Mouse (Mus musculus) adrenal gland, adult 18-20 months (tissue): ENCODE measurements around the gene 1600012H06Rik. TPM values are rescaled to one million over a fixed set of nuclear protein-coding genes. Genes with fewer than 3 reads are reported as not detected.
"Not testable (repeated sequence)": the region's sequence is repeated elsewhere in the genome, so short reads cannot be mapped to it uniquely, and the experiment has no call there.

Source experiments
- DNase-seq, 2 experiments: peaks; one replicate each; pipeline ENCODE4 v3.0.0; 2021 to 2022; ENCODE audit warnings: low spot score in 2 of 2
- long read RNA-seq, 2 experiments: library from polyadenylated mRNA; stranded (forward); transcript quantifications; one replicate each; pipeline ENCODE4 v2.0.0; 2021
- total RNA-seq, 2 experiments: library from RNA; stranded (reverse); gene quantifications; 1 replicate in 1 of 2; 2 replicates in 1 of 2; pipeline ENCODE4 v1.2.3; 2021

Gene 1600012H06Rik
- 10 to 100 TPM; 23.8 to 34.6 TPM for total RNA-seq
- long read RNA-seq, experiment 1, transcript 1600012H06Rik-202 (2 exons, 2,523 nt): minor isoform, 5 of 20 reads
- long read RNA-seq, experiment 1, transcript 1600012H06Rik-201 (2 exons, 2,506 nt): major isoform, 6 of 20 reads
- long read RNA-seq, experiment 1, partial matches to known transcripts: 0 of 20 reads
- long read RNA-seq, experiment 1, other reads (novel, unspliced or antisense): 7 of 20 reads
- long read RNA-seq, experiment 2, transcript 1600012H06Rik-203 (2 exons, 1,466 nt): minor isoform, 6 of 107 reads
- long read RNA-seq, experiment 2, transcript 1600012H06Rik-201 (2 exons, 2,506 nt): major isoform, 49 of 107 reads
- long read RNA-seq, experiment 2, transcript 1600012H06Rik-202 (2 exons, 2,523 nt): minor isoform, 18 of 107 reads
- long read RNA-seq, experiment 2, partial matches to known transcripts: 0 of 107 reads
- long read RNA-seq, experiment 2, other reads (novel, unspliced or antisense): 34 of 107 reads

DNA sequence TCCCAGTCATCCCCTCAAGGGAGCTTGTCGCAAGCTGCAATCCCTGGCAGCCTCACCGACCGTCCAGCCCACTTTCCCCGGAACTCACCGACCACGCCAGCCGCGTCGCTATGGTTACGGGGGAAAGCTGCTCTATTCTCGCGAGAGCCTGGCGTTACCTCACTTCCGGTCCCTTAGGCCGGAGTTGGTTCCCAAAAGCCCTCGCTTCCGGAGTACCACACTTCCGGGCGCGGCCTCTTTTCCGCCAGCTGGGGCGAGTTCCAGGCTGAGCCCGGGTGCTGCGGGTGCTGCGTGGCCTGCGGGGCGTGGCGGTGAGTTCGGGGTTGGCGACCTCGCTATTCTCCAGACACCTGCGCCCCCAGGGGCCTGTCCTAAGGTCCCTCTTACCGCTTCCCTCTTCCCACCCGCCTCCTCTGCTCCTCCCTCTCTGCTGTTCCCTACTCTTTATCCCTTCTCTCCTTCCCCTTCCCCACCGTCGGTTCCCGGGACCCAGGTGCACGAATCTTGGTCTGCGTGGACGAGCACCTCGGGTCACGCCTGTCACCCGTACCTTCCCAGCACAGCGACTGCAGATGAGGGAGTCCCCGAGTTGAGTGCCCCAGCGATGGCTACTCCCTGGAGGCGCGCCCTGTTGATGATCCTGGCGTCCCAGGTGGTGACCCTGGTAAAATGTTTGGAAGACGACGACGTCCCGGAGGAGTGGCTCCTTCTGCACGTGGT, at the start of gene 1600012H06Rik, which contains the start of gene Wdr27:
1600012H06Rik (plus strand) TSS at position 176 of the 720 bp plus-strand sequence.
Wdr27 (minus strand) TSS at position 150 of the 720 bp plus-strand sequence.
- DNase-seq: peak; percentile 99

DNA sequence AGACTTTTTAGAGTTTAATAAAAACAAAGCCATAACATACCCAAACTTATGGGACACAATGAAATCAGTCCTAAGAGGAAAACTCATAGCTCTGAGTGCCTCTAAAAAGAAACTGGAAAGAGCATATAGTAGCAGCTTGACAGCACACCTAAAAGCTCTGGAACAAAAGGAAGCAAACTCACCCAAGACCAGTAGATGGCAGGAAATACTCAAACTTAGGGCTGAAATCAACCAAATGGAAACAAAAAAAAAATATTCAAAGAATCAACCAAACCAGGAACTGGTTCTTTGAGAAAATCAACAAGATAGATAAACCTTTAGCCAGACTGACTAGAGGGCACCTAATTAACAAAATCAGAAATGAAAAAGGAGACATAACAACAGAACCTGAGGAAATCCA, 47.9 kb upstream of the 1600012H06Rik start:
- not testable (repeated sequence) for DNase-seq

DNA sequence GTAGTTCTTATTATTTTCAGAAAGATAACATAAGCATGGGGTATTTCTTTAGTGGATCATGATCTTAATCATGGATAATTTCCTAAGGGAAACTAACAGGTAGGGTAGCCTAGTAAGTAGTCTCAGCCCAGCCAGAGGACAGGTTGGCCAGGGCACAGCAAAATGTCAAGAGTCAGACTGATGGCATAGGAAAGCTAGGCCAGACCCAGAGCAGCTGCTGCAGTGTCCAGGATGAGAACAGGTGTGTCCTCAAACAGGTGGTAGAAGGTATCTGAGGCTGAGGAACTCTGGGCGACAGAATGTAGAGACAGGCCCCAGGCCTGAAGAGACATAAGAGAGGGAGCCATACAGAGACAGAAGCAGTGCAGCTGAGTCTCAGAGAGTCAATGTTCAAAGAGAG, 44.0 kb upstream of the 1600012H06Rik start:
- DNase-seq: no peak

GRCm38 (mm10) chr17:14903212-14903611, 39.8 kb upstream of the 1600012H06Rik start:
- DNase-seq: no peak

GRCm38 (mm10) chr17:14904206-14904605, 38.8 kb upstream of the 1600012H06Rik start:
- DNase-seq: no peak

DNA sequence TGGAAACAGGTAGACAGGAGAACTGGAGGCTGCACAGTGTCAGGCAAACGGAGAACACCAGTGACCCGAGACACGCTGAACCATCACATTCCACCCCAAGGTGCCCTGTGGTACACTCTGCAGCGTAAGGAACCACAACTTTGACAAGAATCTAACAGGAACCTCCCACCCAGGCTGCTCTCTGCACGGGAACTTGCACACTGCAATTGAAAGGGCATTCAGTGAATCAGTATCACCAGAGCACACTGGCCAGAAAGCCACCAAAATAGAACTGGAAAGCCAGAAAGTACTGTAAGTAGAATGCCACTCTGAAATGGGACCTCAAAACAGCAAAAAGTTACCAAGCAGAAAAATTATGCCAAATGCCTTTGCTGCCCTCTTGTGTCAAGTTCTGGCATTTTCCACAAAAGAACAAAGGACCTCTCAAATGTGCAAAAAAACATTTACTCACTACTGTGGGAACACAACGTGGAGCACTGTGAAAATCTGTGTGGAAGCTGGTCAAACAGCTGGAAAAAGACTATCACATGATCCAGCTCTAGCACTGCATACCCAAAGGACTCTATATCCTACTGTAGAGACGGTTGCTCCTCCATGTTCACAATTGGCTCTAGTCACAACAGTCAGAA, 38.2 kb upstream of the 1600012H06Rik start:
- DNase-seq: peak; percentile 60 to 62

DNA sequence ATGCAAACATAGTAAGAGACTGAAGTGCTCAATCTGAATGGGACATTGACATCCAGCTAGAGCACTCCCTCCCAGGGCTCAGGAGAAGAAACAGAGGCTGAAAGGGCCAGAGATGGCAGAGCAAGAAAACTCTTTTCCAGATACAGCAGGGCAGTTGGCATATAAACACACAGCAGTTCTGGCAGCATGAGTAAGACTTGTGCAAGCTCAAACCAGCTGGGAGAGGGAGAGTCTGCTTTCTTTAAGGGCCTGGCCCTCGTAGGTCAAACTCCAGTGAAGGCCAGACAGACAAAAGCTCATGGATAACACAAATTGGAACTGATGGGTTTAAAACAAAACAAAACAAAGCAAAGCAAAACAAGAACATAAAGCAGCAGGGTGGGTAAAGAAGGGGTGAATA, 36.4 kb upstream of the 1600012H06Rik start:
- DNase-seq: no peak

GRCm38 (mm10) chr17:14907136-14907535, 35.8 kb upstream of the 1600012H06Rik start:
- no peak for DNase-seq

DNA sequence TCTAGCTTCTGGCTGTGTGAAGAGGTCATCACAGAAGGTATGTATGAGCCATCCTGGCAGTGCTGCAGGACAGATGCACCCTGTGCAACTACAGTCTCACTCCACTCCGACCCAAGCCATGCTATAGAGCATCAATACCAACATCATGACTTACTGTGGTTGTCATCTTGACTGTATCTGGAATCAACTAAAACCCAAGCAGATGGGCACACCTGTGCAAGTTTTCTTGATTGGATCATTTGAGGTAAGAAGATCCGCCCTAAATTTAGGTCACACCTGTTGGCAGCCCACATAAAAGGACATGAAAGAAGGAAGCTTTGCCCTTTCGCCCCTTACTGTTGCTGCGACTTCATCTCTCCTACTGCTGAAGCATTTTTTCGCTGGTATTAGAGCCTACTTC, 33.7 kb upstream of the 1600012H06Rik start:
- DNase-seq: no peak

DNA sequence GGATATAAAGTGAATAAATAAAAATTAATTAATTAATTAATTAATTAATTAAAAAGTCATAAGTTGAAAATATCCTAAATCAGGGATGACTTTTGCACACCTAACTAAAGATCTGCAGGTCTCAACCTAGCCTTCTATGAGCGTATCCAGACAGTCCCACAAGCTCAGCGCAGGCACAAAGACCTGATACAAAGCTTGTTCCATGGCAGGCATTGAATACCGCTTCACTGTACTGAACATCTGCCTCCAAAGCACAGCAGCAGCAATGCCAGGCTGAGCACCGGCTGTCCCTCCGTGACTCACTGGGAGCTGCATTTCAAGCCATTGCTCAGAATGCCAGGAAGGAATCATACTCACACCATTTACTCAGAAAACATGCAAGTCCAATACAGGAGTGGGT, 32.2 kb upstream of the 1600012H06Rik start:
- DNase-seq: no peak

DNA sequence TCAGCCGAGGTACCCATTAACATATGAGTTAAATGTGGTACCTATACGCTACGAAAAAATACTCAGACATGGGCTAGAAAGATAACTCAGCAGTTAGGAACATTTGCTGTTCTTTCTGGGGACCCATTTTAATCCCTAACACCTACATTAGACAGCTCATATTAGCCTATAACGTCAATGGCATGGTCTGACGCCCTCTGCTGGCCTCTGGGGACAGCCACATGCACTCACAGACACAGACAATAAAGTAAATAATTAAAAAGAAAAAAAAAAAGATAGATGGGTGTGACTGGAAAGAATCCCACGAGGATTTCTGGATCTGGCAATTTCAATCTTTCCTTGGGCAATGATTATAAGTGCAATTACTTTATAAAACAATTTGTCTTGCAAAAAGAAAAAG, 30.6 kb upstream of the 1600012H06Rik start:
- no peak for DNase-seq

DNA sequence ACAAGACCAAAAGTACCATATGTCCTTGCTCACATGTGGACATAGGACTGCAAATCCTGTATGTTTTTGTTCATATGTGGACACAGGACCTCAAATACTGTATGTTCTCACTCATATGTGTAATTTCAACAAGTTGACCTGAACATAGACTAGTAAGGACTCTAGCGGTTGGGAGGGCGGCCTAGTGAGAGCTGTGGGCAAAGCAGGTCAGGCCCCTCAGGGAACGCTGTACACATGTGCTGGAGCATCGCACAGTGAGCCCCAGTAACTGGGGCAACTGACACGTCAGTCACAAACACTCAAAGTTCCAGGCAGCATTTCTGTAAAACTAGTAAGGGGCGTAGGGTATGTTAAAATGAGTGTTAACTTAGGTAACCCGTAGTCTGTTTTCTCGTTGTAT, 30.0 kb upstream of the 1600012H06Rik start:
- DNase-seq: no peak

- DNase-seq: no peak
Measured at GRCm38 (mm10) chr17:14914401-14914800, 28.6 kb upstream of the 1600012H06Rik start.

DNA sequence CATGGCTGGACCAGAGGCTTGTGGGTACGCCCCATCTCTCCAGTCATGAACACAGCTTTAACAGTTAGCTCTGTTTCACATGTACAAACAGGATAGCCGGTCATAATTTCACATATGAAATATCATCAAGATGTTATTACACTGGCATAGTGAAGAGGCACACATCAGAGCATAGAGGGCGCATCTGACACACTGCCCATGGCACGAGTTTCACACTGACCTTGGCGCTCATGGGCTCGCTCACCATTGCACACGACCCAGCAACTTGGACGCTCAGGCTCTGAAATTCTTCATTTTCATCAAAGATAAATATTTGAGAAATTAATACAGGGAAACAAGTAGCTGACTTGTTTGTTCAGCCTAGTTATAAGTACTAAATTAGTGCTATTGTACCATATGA, 25.1 kb upstream of the 1600012H06Rik start:
- no peak for DNase-seq

DNA sequence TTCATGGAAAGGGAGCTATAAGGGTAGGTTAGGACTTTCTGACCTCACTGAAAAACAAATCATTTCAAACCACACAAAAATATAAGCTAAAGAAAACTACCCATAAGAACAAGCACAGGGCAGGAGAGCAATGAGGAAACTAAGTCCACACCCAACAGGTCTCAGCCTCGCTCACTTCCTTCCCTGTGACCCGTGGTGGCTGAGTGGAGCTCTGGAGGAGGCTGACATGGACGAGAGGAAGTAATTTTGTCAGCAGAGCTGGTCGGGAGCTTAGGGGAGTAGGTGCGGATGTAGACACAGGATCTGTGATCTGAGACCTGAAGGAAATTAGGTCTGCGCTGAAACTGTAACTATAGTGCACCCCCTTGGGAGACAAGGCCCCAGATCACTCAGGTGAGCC, 21.4 kb upstream of the 1600012H06Rik start:
- DNase-seq: no peak

GRCm38 (mm10) chr17:14927644-14928218, 15.3 kb upstream of the 1600012H06Rik start:
- no peak for DNase-seq

DNA sequence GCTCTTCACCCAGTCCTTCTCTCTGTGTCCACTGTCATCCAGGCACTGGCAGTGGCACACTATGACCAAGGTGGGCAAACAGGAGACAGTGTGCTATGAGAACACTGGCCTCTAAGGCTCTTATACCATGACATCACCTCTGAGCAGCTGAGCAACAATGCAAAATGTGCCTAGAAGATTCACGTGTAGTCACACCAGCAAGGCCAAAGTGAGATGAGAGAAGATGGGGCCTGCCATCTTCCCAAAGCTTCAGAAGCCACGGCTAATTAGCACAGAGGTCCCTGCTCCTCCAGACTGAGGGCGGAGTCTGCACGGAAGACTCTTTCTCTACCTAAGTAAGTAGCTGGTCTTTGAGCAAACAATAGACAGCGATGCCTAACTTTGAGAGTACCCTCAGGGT, 14.4 kb upstream of the 1600012H06Rik start:
- DNase-seq: no peak

DNA sequence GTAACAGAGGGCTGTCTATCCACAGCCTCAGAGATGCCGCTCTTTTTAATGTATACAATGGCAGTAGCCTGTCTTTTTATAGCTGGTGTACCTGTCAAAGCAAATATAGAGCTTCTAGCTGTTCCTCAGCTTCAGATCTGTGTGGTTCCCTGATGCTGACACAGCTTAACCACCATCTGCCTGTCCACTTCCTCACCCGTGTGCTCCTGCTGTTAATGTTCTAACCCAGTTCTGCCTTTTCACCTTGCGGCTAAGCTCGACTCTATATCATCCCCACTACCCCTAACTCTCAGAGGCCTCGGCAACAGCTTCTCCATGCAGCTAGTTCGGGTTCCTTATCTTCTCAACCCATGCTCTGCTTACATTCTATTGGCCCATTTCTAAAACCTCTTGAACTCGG, 12.3 kb upstream of the 1600012H06Rik start:
- DNase-seq: no peak

GRCm38 (mm10) chr17:14931469-14931868, 11.5 kb upstream of the 1600012H06Rik start:
- DNase-seq: no peak

DNA sequence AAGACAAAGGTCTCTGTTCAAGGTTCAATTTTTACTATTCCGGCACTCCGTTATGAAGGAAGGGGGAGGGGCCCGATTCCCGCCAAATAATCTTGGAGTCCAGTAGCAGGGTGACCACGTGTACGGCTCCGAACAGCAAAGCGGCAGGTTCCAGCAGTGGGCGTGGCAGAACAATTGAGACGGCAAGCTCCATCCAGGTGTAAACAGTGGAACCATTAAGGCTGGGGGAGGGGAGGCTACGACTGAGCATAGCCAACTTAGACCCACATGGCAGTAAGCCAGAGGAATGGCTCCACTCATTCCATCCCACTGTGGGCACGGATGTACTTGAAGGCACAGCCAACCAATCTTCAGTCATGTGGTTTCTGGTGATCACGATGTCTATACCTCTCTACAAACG, 7.7 kb upstream of the 1600012H06Rik start:
- DNase-seq: not testable (repeated sequence)
